Mouse (Mus musculus) stomach, postnatal 0 days (tissue): ENCODE data around the gene Il34.

Experiments used
- CTCF ChIP-seq: IDR thresholded peaks from 2 replicates; pipeline ENCODE4 v1.5.1; 2016; ENCODE audit warnings: antibody characterized with exemption, low read depth, mild to moderate bottlenecking, moderate library complexity
- EP300 ChIP-seq: optimal IDR thresholded peaks from 2 replicates; pipeline ENCODE3; 2016; ENCODE audit warnings: antibody characterized with exemption

- TF ChIP-seq CTCF (peak; percentile 96), EP300 (no peak)
Measured at GRCm38 (mm10) chr8:110749500-110750170, 56.1 kb downstream of the Il34 start.
